Mouse (Mus musculus) subcutaneous adipose tissue, adult 2 months (tissue): ENCODE results near the gene Nog. TPM values are rescaled to one million over a fixed set of nuclear protein-coding genes. Genes with fewer than 3 reads are reported as not detected.

Experiments
- polyA plus RNA-seq: library from polyadenylated mRNA; depleted of rRNA; stranded (reverse); fragments of >200 nt; gene quantifications from 2 replicates; pipeline ENCODE4 v1.2.3, GENCODE M21; 2012; ENCODE audit warnings: low replicate concordance; rRNA removed

Gene Nog
- polyA plus RNA-seq, result 4.5 and 8.0 TPM in 2 replicates

DNA sequence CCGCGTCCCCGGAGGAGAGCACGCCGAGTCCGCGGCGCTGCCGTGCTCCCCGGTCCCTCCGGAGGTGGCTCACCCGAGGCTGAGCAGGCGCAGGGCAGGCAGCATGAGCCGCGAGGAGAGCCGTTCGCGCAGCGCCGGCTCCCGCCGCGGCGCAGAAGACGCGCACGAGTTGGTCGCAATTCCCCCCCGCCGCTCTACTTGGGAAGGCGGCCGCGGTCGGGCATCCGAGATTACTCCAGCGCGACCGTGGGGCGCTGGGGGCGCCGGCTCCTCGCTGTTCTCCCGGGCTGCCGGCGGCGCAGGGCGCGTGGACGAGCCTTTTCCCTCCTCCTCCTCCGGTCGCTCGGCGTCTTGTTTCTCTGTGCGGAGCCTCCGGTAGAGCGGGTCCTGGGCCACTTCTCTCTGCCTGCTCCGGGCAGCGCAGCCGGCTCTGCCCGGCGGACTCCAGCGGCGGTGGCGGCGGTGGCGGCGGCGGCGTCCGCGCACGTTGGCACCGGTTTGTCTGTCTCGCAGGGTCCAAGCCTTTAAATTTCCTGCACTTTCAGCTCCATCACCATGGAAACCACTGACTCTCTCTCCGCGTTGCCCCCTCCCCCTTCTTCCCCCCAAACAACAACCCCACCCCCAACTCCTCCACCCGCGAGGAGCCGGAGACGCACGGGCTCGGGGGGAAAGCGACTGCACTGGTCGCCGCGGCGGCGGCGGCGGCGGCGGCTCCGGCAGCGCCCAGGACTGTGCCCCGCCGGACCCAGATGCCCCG lies at the start of gene Nog:
Gene Nog, minus strand, starts transcription at position 277 of the 760 bp plus-strand sequence.

Other genes with a start within 250 kb of the Nog start
- gene Dgke, start 235.5 kb downstream of the Nog start, polyA plus RNA-seq, result 5.7 and 6.8 TPM in 2 replicates
- gene Gm525, start 228.5 kb downstream of the Nog start, polyA plus RNA-seq, result 1.6 and 12.6 TPM in 2 replicates